ENCODE assay signal across 32 mouse cellular contexts in genomic region chr17:27765066-27765465, GRCm38 (mm10). TPM values are rescaled to one million over a fixed set of nuclear protein-coding genes. Genes with fewer than 3 reads are reported as not detected.
"Had no signal": no experiment of that assay in that cellular context is flagged by ENCODE, and none has a peak within 500 bp of the region (broad histone marks: within the 10 kb centered on the region; RNA-seq: fewer than 3 reads in every experiment).

No protein-coding gene starts in this region.

- DNase-seq: gastrocnemius, adult 2 months; gastrocnemius, postnatal 10 days; gastrocnemius, postnatal 25 days; heart, adult 2 months; heart, postnatal 14 days; heart, postnatal 36 days; kidney, adult 11 months; kidney, adult 2 months; kidney, adult 9 months; kidney, postnatal 14 days; kidney, postnatal 36 days; layer of hippocampus, adult 9-11 months; layer of hippocampus, postnatal 36 days; left cerebral cortex, postnatal 4 days had no signal

- H3K27ac ChIP-seq: gastrocnemius, adult 2 months; heart, adult 2 months; heart, embryonic 13.5 days; heart, embryonic 15.5 days; hindbrain, embryonic 10.5 days; hindbrain, embryonic 12.5 days; hindbrain, embryonic 14.5 days; kidney, embryonic 15.5 days; kidney, postnatal 0 days; limb, embryonic 13.5 days; limb, embryonic 15.5 days; liver, embryonic 12.5 days; liver, embryonic 14.5 days had no signal

- H3K9me3 ChIP-seq: heart, embryonic 15.5 days; hindbrain, embryonic 12.5 days had no signal

- H3K4me2 ChIP-seq: heart, embryonic 11.5 days; heart, embryonic 13.5 days; heart, embryonic 15.5 days; hindbrain, embryonic 12.5 days; hindbrain, embryonic 14.5 days; kidney, embryonic 15.5 days; limb, embryonic 13.5 days; limb, embryonic 15.5 days; liver, embryonic 12.5 days had no signal

- H3K4me1 ChIP-seq: limb, embryonic 13.5 days had no signal

- H3K4me3 ChIP-seq: gastrocnemius, adult 2 months; heart, adult 2 months; heart, embryonic 13.5 days; heart, embryonic 15.5 days; hindbrain, embryonic 10.5 days; hindbrain, embryonic 12.5 days; kidney, embryonic 15.5 days; limb, embryonic 13.5 days; limb, embryonic 15.5 days; liver, embryonic 12.5 days had no signal

- ATAC-seq: hindbrain, embryonic 16.5 days; inflammation-experienced regulatory T-cells, adult 6 months; intestine, embryonic 16.5 days; liver, embryonic 12.5 days had no signal

- H3K27me3 ChIP-seq: heart, embryonic 13.5 days; heart, embryonic 15.5 days; hindbrain, embryonic 12.5 days; kidney, embryonic 15.5 days; limb, embryonic 13.5 days; limb, embryonic 15.5 days; liver, embryonic 12.5 days had no signal

- H3K9ac ChIP-seq: heart, embryonic 13.5 days; heart, embryonic 15.5 days; hindbrain, embryonic 12.5 days; hindbrain, embryonic 14.5 days; kidney, embryonic 15.5 days; limb, embryonic 13.5 days; limb, embryonic 15.5 days; liver, embryonic 12.5 days; liver, embryonic 14.5 days had no signal

RNA-seq across cellular contexts. Expression of gene Spdef, which starts 36.3 kb away (rescaled TPM):
- total RNA-seq: gastrocnemius, adult 2 months; granulocyte monocyte progenitor cell, adult 5-6 weeks; heart, adult 2 months; heart, postnatal 14 days; heart, postnatal 36 days; layer of hippocampus, adult 18-20 months; liver, adult 2 months had no signal
- polyA plus RNA-seq: inflammation-experienced regulatory T-cells, adult 6 months; liver, embryonic 12.5 days; liver, embryonic 14.5 days had no signal
